Mouse (Mus musculus) spleen, adult 10 weeks (tissue): ENCODE data around the gene Gm17416. TPM values are rescaled to one million over a fixed set of nuclear protein-coding genes. Genes with fewer than 3 reads are reported as not detected.

Source experiments
- polyA plus RNA-seq: library from polyadenylated mRNA; stranded (reverse); fragments of 350-450 nt; fragmentation: Illumina TruSeq; extraction: RNeasy Lipid Tissue Mini Kit (QIAGEN cat#74804); gene quantifications from one replicate; pipeline ENCODE4 v1.2.3, GENCODE M21; 2015; ENCODE audit warnings: low replicate concordance; ENCODE audit not compliant: insufficient read depth

Gm17416 gene
- not detected for polyA plus RNA-seq

DNA sequence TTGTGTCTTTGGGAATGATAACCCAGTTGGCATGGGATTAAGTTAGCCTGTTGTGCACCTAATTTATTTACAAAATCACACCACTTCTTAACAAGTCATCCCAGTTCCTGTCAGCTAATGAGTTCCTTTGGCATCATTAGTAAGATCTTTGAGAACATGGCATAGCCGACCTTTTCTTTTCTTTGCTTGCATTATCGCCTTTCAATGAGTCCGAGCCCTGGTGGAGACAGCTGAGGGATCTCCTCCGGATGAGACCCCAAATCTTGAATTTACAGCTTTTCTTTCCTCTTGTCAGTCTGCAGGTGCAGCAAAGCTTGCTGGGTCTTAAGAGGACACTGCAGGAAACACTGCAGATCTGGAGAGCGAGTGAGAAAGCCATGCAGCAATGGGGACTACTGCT, at the start of gene Gm17416:
Gene Gm17416, plus strand, starts transcription at position 301 of the 400 bp plus-strand sequence.

DNA sequence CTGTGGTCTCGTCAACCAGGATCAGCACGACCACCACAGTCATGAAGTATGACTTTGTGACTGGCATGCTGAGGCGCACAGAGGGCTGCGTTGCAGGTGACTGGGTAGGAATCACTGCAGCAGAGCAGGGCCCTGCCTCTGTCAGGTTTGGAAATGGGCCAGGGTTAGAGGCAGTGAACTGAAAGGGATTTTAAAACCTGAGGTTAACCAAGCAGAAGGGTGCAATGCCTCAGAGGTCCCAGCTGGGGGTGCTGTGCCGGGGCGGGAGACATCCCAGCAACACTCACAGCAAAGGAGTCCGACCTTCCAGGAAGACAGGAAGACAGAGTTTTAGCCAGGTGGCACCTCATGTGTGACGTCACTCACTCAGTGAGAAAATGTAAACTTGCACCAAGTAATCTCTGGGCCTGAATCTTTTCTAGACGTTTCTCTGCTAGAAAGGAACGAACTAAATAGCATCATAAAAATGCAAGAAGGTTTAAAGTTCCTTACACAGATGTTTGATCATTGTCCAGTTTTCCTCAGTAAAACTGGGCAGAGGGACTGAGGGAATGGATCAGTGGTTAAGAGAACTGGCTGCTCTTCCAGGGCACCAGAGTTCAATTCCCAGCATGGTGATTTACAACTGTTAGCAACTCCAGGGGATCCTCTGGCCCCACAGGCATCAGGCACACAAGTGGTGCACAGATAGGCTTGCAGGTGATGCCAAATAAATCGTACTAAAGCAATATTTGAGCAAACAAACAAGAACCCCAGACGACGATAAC, 29.0 kb upstream of the Gm17416 start, which contains the start of gene Defb29:
Gene Defb29, minus strand, starts transcription at position 155 of the 767 bp plus-strand sequence.

DNA sequence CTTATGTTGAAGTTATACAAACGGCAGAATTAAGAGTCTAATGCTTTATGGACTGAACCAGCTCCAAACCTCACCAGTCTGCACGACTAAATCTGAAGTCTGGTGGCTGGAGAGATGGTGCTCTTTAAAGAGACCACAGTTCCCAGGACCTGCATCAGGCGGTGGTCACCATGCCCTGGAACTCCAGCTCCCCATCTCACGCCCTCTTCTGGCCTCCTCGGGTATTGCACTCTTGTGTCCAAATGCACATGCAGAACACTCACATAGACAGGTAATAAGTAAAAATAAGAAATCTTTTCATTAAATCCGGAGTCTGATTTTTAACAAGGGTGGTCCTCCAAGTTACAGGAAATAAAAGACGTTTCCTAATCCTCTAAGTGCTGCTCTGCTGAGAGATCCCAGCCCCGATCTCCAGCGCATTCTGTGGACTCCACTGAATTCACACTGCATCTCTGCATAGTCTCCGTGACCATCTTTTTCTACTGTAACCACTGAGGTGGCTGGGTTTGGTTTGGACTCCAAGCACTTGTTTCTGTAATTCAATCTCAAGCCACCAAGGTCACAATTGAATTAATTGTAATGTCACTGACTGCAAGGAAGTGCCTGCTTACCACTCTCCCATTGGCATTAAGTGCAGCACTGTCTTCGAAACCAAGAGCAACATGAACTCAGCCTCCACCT, 3.1 kb downstream of the Gm17416 start, which contains the start of gene Defb21:
Gene Defb21, plus strand, starts transcription at position 631 of the 681 bp plus-strand sequence.

DNA sequence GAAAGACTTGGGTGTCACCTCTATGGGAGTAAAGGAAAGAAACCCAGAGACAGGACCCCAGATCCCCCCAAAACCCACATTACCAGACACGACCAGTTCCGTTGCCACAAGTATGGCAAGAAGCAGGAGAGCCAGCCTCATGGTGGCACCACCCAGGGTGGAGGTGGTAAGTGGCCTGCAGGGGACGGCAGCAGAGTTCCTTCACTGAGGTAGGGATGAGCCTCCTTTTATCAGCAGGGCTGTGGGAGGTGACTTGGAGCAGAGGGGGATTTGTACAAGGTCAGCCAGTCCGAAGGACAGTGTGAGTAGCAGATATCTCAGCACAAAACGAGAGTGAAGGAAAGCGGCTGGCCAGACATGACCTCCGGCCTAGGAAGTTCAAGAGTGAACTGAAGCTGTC, 11.0 kb downstream of the Gm17416 start, which contains the start of gene Defb19:
Gene Defb19, minus strand, starts transcription at position 206 of the 400 bp plus-strand sequence.

DNA sequence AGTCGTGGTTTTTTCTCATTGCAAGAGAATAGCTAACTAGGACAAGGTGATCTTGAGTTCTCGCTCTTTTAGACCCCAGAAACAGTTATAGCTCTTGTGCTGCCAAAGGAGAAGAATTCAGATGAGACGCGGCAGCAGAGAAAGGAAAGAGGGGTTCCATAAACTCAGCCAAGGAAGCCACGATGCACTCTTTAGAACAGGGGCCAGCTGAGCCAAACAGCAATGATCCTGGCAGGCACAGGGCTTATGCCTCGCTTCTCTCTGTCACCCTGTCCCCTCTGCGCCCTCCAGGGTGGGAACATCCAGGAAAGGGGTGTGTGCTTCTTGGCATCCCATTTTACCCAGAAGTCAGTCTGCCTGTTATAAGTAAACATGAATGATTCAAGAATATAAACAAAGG, 30.2 kb downstream of the Gm17416 start, which contains the start of gene Defb45:
Gene Defb45, minus strand, starts transcription at position 101 of the 400 bp plus-strand sequence.

DNA sequence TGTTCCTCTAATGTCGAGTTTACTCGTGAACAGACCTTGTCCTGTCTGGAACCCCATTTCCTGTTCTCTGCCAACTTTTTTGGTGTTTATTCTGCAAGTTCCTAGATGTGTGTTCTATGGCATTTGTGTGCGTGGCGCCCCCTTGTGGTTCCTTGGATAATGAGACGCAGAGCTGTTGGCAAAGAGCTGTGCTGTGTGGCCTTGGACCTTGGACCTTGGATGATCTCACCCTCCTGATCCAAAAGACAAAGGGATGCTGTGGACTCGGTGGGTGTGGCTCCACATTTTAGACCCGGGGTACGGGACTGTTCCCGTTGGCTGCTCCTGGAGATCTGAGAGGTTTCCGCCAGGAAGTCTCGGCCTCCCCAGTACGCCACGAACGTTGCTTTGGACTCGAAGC, 34.9 kb downstream of the Gm17416 start, which contains the start of gene Defb36:
Gene Defb36, plus strand, starts transcription at position 271 of the 400 bp plus-strand sequence.

Other genes starting within 250 kb of the Gm17416 start
- 51.8 TPM for gene Rbck1, start 236.7 kb upstream of the Gm17416 start, polyA plus RNA-seq
- 0.37 TPM for gene Trib3, start 225.3 kb upstream of the Gm17416 start, polyA plus RNA-seq
- gene Nrsn2, start 192.7 kb upstream of the Gm17416 start, polyA plus RNA-seq = not detected
- gene Sox12, start 171.3 kb upstream of the Gm17416 start, polyA plus RNA-seq = 1.0 TPM
- gene Zcchc3, start 154.3 kb upstream of the Gm17416 start, polyA plus RNA-seq = 2.3 TPM
- gene 6820408C15Rik, start 153.8 kb upstream of the Gm17416 start, polyA plus RNA-seq = not detected
- gene Defb23, start 104.7 kb upstream of the Gm17416 start, polyA plus RNA-seq = not detected
- not detected for gene Defb20, start 92.3 kb upstream of the Gm17416 start, polyA plus RNA-seq
- gene Defb22, start 79.2 kb upstream of the Gm17416 start, polyA plus RNA-seq = not detected
- gene Defb26, start 57.6 kb upstream of the Gm17416 start, polyA plus RNA-seq = not detected
- not detected for gene Defb28, start 51.1 kb upstream of the Gm17416 start, polyA plus RNA-seq
- gene Defb29, start 29.2 kb upstream of the Gm17416 start, polyA plus RNA-seq = not detected
- gene Defb21, start 3.4 kb downstream of the Gm17416 start, polyA plus RNA-seq = not detected
- gene Defb19, start 11.0 kb downstream of the Gm17416 start, polyA plus RNA-seq = not detected
- gene Defb45, start 30.1 kb downstream of the Gm17416 start, polyA plus RNA-seq = not detected
- not detected for gene Defb36, start 35.0 kb downstream of the Gm17416 start, polyA plus RNA-seq
- not detected for gene Defb25, start 53.7 kb downstream of the Gm17416 start, polyA plus RNA-seq
- 3.6 TPM for gene Rem1, start 57.6 kb downstream of the Gm17416 start, polyA plus RNA-seq
- gene H13, start 100.1 kb downstream of the Gm17416 start, polyA plus RNA-seq = 77.9 TPM
- gene Mcts2, start 117.7 kb downstream of the Gm17416 start, polyA plus RNA-seq = 8.0 TPM
- 10.5 TPM for gene Id1, start 166.9 kb downstream of the Gm17416 start, polyA plus RNA-seq
- gene Cox4i2, start 184.8 kb downstream of the Gm17416 start, polyA plus RNA-seq = 0.76 TPM